Mouse (Mus musculus): ENCODE data around the gene Adipoq. TPM values are rescaled to one million over a fixed set of nuclear protein-coding genes. Genes with fewer than 3 reads are reported as not detected.

Adipoq gene
- total RNA-seq, 2 experiments from 2014 or later = not detected

DNA sequence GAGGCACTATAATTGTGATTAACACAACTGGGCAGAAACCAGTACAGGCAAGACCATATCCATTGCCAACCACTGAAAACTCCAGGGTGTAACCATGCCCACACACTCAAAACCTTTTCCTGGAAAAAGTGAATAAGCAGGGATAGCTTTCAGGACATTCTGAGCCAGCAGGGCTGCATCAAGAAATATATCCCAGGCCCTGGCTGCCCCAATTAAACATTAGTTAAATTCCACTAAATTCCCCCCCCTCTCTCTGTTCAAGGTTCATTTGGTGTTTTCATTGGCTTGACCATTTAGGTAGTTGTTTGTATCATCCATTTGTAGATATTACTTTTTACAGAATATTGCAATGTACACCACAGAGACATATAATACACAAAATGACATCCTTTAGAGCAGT, 50.0 kb downstream of the Adipoq start:
- no peak for DNase-seq (ENCODE audit: low spot score in 2 of 2)

- DNase-seq (ENCODE audit: low spot score in 2 of 2) = no peak
Observed at GRCm38 (mm10) chr16:23196791-23197190, 50.5 kb downstream of the Adipoq start.

GRCm38 (mm10) chr16:23201498-23201897, 55.2 kb downstream of the Adipoq start:
- no peak for DNase-seq (ENCODE audit: low spot score in 2 of 2)

Small RNA genes lying within 50 kb of the gene (microRNA-seq; reads per million reads assigned to microRNA genes)
- gene Gm49346 = 0 to 0.22 reads per million in 2 experiments

Other genes starting within 250 kb of the Adipoq start
- gene Fetub, start 228.2 kb upstream of the Adipoq start, total RNA-seq (2021) = under 1 TPM; 0.31 to 0.34 TPM
- not detected for gene Hrg, start 195.5 kb upstream of the Adipoq start, total RNA-seq (2021)
- not detected for gene Kng2, start 117.1 kb upstream of the Adipoq start, total RNA-seq (2021)
- gene Kng1, start 88.7 kb upstream of the Adipoq start, total RNA-seq (2021) = not detected
- gene Eif4a2, start 39.1 kb upstream of the Adipoq start, total RNA-seq (2021) = 100 to 1,000 TPM; 701 to 766 TPM
- 1 to 10 TPM; 5.6 to 7.1 TPM for gene Rfc4, start 18.8 kb upstream of the Adipoq start, total RNA-seq (2021)
- gene St6gal1, start 78.2 kb downstream of the Adipoq start, total RNA-seq (2021) = 10 to 100 TPM; 12.8 to 15.5 TPM

Measured in layer of hippocampus, postnatal 10 days (tissue).